Mouse (Mus musculus) MEL (cell line): ENCODE results near the gene Dpf3. TPM values are rescaled to one million over a fixed set of nuclear protein-coding genes. Genes with fewer than 3 reads are reported as not detected.

Experiments used
- DNase-seq: peaks from one replicate; pipeline ENCODE4 v3.0.0; 2011; ENCODE audit warnings: low read depth, low spot score
- H3K27ac ChIP-seq: 2 replicates; pipeline ENCODE4 v1.5.1; 2012; ENCODE audit warnings: low read depth, mild to moderate bottlenecking, control low read depth, low read length, moderate library complexity; ENCODE audit not compliant: control insufficient read depth
- H3K27me3 ChIP-seq, 2 experiments: fragments of 150-350 bp in 1 of 2; sonication (generic) in 1 of 2; 2 replicates each; pipeline ENCODE4 v1.6.1; 2012; ENCODE audit warnings: low read length in 2 of 2, mild to moderate bottlenecking in 2 of 2, improper control_type of control experiment in 1 of 2, moderate library complexity in 1 of 2; ENCODE audit not compliant: insufficient read depth in 2 of 2, control insufficient read depth in 1 of 2
- H3K36me3 ChIP-seq, 2 experiments: 2 replicates each; pipeline ENCODE4 v1.6.1; 2012 to 2014; ENCODE audit warnings: low read length in 2 of 2, improper control_type of control experiment in 1 of 2, inconsistent platforms in 1 of 2, mild to moderate bottlenecking in 1 of 2; ENCODE audit not compliant: insufficient read depth in 2 of 2, control insufficient read depth in 1 of 2
- H3K4me1 ChIP-seq, 2 experiments: fragments of 150-350 bp in 1 of 2; sonication (generic) in 1 of 2; 2 replicates each; pipeline ENCODE4 v1.6.1; 2012; ENCODE audit warnings: low read length in 2 of 2, improper control_type of control experiment in 1 of 2, mild to moderate bottlenecking in 1 of 2; ENCODE audit not compliant: insufficient read depth in 2 of 2, control insufficient read depth in 1 of 2
- H3K4me3 ChIP-seq, 2 experiments: fragments of 150-350 bp in 1 of 2; sonication (generic) in 1 of 2; 2 replicates each; pipeline ENCODE4 v1.5.1; 2012; ENCODE audit warnings: low read depth in 2 of 2, low read length in 2 of 2, mild to moderate bottlenecking in 2 of 2, moderate library complexity in 2 of 2, control low read depth in 1 of 2, improper control_type of control experiment in 1 of 2; ENCODE audit not compliant: control insufficient read depth in 1 of 2, insufficient read depth in 1 of 2
- H3K79me2 ChIP-seq: 2 replicates; pipeline ENCODE4 v1.6.1; 2012; ENCODE audit warnings: mild to moderate bottlenecking, low read length, moderate library complexity; ENCODE audit not compliant: control insufficient read depth, poor library complexity, insufficient read depth
- H3K9ac ChIP-seq: 2 replicates; pipeline ENCODE4 v1.6.1; 2012; ENCODE audit warnings: low read depth, mild to moderate bottlenecking, control low read depth, low read length, moderate library complexity; ENCODE audit not compliant: control insufficient read depth, poor library complexity, severe bottlenecking
- H3K9me3 ChIP-seq: fragments of 150-350 bp; sonication (generic); replicated peaks from 2 replicates; pipeline ENCODE4 v1.6.1; 2012; ENCODE audit warnings: mild to moderate bottlenecking, low read length, improper control_type of control experiment, moderate library complexity; ENCODE audit not compliant: insufficient read depth
- BHLHE40 ChIP-seq: IDR thresholded peaks from 2 replicates; pipeline ENCODE4 v1.6.1; 2012; ENCODE audit warnings: low read depth, mild to moderate bottlenecking, inconsistent platforms, low read length, improper control_type of control experiment, borderline replicate concordance
- CTCF ChIP-seq, 3 experiments: IDR thresholded peaks in 2 of 3; conservative IDR thresholded peaks in 1 of 3; 2 replicates each; pipeline ENCODE4 v1.5.1; 2011 to 2012; ENCODE audit warnings: low read length in 3 of 3, low read depth in 2 of 3, mild to moderate bottlenecking in 2 of 3, improper control_type of control experiment in 1 of 3, inconsistent platforms in 1 of 3, mixed read lengths in 1 of 3, moderate library complexity in 1 of 3; ENCODE audit not compliant: control insufficient read depth in 1 of 3, insufficient read depth in 1 of 3, poor library complexity in 1 of 3, severe bottlenecking in 1 of 3
- GATA1 ChIP-seq: IDR thresholded peaks from 2 replicates; pipeline ENCODE4 v1.6.1; 2011; ENCODE audit warnings: low read depth, low read length, improper control_type of control experiment
- JUND ChIP-seq: IDR thresholded peaks from 2 replicates; pipeline ENCODE4 v1.6.1; 2011; ENCODE audit warnings: low read depth, mild to moderate bottlenecking, improper control_type of control experiment, low read length
- KAT2A ChIP-seq: conservative IDR thresholded peaks from 2 replicates; pipeline ENCODE4 v1.6.1; 2012; ENCODE audit warnings: low read depth, low read length, improper control_type of control experiment, inconsistent platforms
- MAZ ChIP-seq: IDR thresholded peaks from 2 replicates; pipeline ENCODE4 v1.6.1; 2012; ENCODE audit warnings: low read depth, mild to moderate bottlenecking, inconsistent platforms, low read length, improper control_type of control experiment
- MEF2A ChIP-seq: IDR thresholded peaks from 2 replicates; pipeline ENCODE4 v1.6.1; 2014; ENCODE audit warnings: low read depth, mild to moderate bottlenecking, inconsistent platforms, low read length, improper control_type of control experiment; ENCODE audit not compliant: poor library complexity, insufficient replicate concordance, severe bottlenecking; ENCODE audit errors: extremely low read depth
- MYC ChIP-seq: IDR thresholded peaks from 2 replicates; pipeline ENCODE4 v1.6.1; 2011; ENCODE audit warnings: low read depth, mild to moderate bottlenecking, low read length, improper control_type of control experiment, moderate library complexity
- POLR2A ChIP-seq, 2 experiments: IDR thresholded peaks; 2 replicates each; pipeline ENCODE4 v1.6.1; 2011 to 2012; ENCODE audit warnings: low read length in 2 of 2, mild to moderate bottlenecking in 2 of 2, control low read depth in 1 of 2, improper control_type of control experiment in 1 of 2, low read depth in 1 of 2, moderate library complexity in 1 of 2; ENCODE audit not compliant: control insufficient read depth in 1 of 2, insufficient read depth in 1 of 2, poor library complexity in 1 of 2
- POLR2AphosphoS2 ChIP-seq: IDR thresholded peaks from 2 replicates; pipeline ENCODE4 v1.6.1; 2011; ENCODE audit warnings: low read length, improper control_type of control experiment
- RAD21 ChIP-seq: IDR thresholded peaks from 2 replicates; pipeline ENCODE4 v1.6.1; 2011; ENCODE audit warnings: mild to moderate bottlenecking, low read depth, low read length, improper control_type of control experiment
- SMC3 ChIP-seq: IDR thresholded peaks from 2 replicates; pipeline ENCODE4 v1.6.1; 2011; ENCODE audit warnings: low read depth, low read length, improper control_type of control experiment
- TBP ChIP-seq: IDR thresholded peaks from 2 replicates; pipeline ENCODE4 v1.8.0; 2011; ENCODE audit warnings: low read depth, low read length, improper control_type of control experiment
- TCF12 ChIP-seq: IDR thresholded peaks from 2 replicates; pipeline ENCODE4 v1.6.1; 2014; ENCODE audit warnings: low read depth, mild to moderate bottlenecking, inconsistent platforms, low read length, improper control_type of control experiment, moderate library complexity
- USF1 ChIP-seq: IDR thresholded peaks from 2 replicates; pipeline ENCODE4 v1.6.1; 2014; ENCODE audit warnings: low read depth, mild to moderate bottlenecking, inconsistent platforms, low read length, improper control_type of control experiment, moderate library complexity
- ZC3H11A ChIP-seq: IDR thresholded peaks from 2 replicates; pipeline ENCODE4 v1.6.1; 2012; ENCODE audit warnings: low read depth, mild to moderate bottlenecking, inconsistent platforms, low read length, improper control_type of control experiment
- ZMIZ1 ChIP-seq: IDR thresholded peaks from 2 replicates; pipeline ENCODE4 v1.6.1; 2012; ENCODE audit warnings: low read depth, mild to moderate bottlenecking, inconsistent platforms, low read length, improper control_type of control experiment, moderate library complexity
- ZNF384 ChIP-seq: IDR thresholded peaks from 2 replicates; pipeline ENCODE4 v1.6.1; 2012; ENCODE audit warnings: low read depth, mild to moderate bottlenecking, inconsistent platforms, low read length, improper control_type of control experiment
- polyA plus RNA-seq, 2 experiments: library from polyadenylated mRNA; stranded (reverse) in 1 of 2; unstranded in 1 of 2; fragments of >175 nt in 1 of 2; fragments of >200 nt in 1 of 2; gene quantifications; 2 replicates each; pipeline versions ENCODE4 v1.2.1 to v1.2.4; 2012; ENCODE audit warnings: low replicate concordance in 2 of 2, low read depth in 1 of 2; ENCODE audit not compliant: insufficient read length in 2 of 2, insufficient read depth in 1 of 2, missing spikeins in 1 of 2
- total RNA-seq: library from RNA; depleted of rRNA; stranded (reverse); fragments of 300-350 nt; gene quantifications from 2 replicates; pipeline ENCODE4 v1.2.3, GENCODE M21; 2012

Gene Dpf3
- total and polyA plus RNA-seq, 3 experiments, result 4.2 to 6.8 TPM; not detected in 1

DNA sequence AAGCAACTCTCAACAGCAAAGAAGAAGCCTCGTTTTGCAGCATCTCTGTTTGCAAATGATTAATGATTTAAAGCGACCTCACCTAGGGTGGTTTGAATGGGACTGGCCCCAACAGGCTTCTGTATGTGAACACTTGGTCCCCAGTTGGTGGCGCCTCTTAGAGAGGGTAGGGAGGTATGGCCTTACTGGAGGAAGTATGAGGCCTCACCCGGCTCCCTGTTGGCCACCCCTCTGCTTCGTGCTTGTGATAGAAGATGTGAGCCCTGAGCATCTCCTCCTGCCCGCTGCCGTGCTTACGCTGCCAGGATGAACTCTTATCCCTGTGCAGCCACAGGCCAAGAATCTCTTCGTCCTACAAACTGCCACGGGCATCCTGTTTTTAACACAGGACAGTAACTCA lies 19.0 kb upstream of the Dpf3 start:
- no peak overlapping the region for H3K4me3 ChIP-seq
- no peaks in the 10 kb centered on the region for H3K27me3 ChIP-seq
- no peak overlapping the region for H3K27ac ChIP-seq
- H3K36me3 ChIP-seq, result no peaks in the 10 kb centered on the region
- no peaks in the 10 kb centered on the region for H3K79me2 ChIP-seq
- peak in 1 of 3 experiments; percentile 2; a peak in 1 of 6 replicates for TF ChIP-seq CTCF (IDR thresholded peaks at IDR 0.05 in 2 of 3, conservative IDR thresholded peaks at IDR 0.05 in 1 of 3; ENCODE audit: control insufficient read depth in 1 of 3, insufficient read depth in 1 of 3, low read depth in 2 of 3, low read length in 3 of 3, poor library complexity in 1 of 3, severe bottlenecking in 1 of 3)
- no peak for TF ChIP-seq JUND
- no peak overlapping the region for H3K9ac ChIP-seq
- no peaks in the 10 kb centered on the region for H3K4me1 ChIP-seq
- no peak for DNase-seq
- no peaks in the 10 kb centered on the region for H3K9me3 ChIP-seq

DNA sequence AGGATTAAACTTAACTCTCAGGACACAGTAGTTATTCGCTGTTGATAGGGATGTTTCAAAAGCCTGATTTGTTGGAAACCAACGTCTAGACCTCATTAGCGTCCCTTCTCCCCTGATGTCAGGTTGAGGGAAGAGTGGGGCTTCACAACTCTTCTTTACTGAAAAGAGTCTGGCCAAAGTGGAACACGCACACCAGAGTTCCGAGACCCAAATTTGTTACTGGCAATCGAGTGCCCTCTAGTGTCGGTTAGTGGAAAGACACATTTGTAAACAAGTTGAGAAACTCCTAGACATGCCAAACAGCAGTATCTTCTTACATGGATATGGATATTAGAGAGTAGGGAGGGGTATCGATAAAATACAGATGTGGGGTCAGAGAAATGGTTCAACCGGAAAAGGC lies 14.7 kb upstream of the Dpf3 start:
- Histone ChIP-seq H3K36me3 (peaks cover 0 to 7% of the 10 kb centered on the region in 2 experiments; a peak in 2 of 4 replicates), H3K9me3 (no peaks in the 10 kb centered on the region), H3K4me3 (peak overlapping the region; percentile 40 to 44; a peak in 3 of 4 replicates), H3K27me3 (no peaks in the 10 kb centered on the region), H3K9ac (peak overlapping the region; percentile 45), H3K27ac (no peak overlapping the region), H3K4me1 (peaks cover 4 to 5% of the 10 kb centered on the region in 2 experiments; a peak in 2 of 4 replicates), H3K79me2 (no peaks in the 10 kb centered on the region)
- DNase-seq, result peak; percentile 86
- TF ChIP-seq SMC3, result peak; percentile 94
- TF ChIP-seq POLR2A (IDR thresholded peaks at IDR 0.05; ENCODE audit: control insufficient read depth in 1 of 2, insufficient read depth in 1 of 2, low read depth in 1 of 2, low read length in 2 of 2, poor library complexity in 1 of 2), result no peak
- TF ChIP-seq KAT2A, result no peak
- TF ChIP-seq USF1, result no peak
- TF ChIP-seq GATA1, result no peak
- peak; percentile 60 to 94 (median 85) for TF ChIP-seq CTCF (IDR thresholded peaks at IDR 0.05 in 2 of 3, conservative IDR thresholded peaks at IDR 0.05 in 1 of 3; ENCODE audit: control insufficient read depth in 1 of 3, insufficient read depth in 1 of 3, low read depth in 2 of 3, low read length in 3 of 3, poor library complexity in 1 of 3, severe bottlenecking in 1 of 3)
- peak; percentile 39; the same call in 1 of the 2 replicates for TF ChIP-seq BHLHE40
- no peak for TF ChIP-seq MAZ
- 0 out of 2 replicates have a peak, but pooled peaks have one; percentile 41 for TF ChIP-seq MYC
- no peak for TF ChIP-seq TCF12
- TF ChIP-seq TBP, result 0 out of 2 replicates have a peak, but pooled peaks have one; percentile 18
- TF ChIP-seq ZNF384, result no peak
- TF ChIP-seq RAD21, result peak; percentile 96
- TF ChIP-seq ZC3H11A, result peak; percentile 95
- no peak for TF ChIP-seq POLR2AphosphoS2
- no peak for TF ChIP-seq MEF2A
- no peak for TF ChIP-seq ZMIZ1
